Mouse (Mus musculus): ENCODE measurements around the gene Cdc42bpg. TPM values are rescaled to one million over a fixed set of nuclear protein-coding genes. Genes with fewer than 3 reads are reported as not detected.

Cdc42bpg gene
- total and polyA plus RNA-seq, 2 experiments from 2014 or later, result 0.33 to 6.0 TPM

DNA sequence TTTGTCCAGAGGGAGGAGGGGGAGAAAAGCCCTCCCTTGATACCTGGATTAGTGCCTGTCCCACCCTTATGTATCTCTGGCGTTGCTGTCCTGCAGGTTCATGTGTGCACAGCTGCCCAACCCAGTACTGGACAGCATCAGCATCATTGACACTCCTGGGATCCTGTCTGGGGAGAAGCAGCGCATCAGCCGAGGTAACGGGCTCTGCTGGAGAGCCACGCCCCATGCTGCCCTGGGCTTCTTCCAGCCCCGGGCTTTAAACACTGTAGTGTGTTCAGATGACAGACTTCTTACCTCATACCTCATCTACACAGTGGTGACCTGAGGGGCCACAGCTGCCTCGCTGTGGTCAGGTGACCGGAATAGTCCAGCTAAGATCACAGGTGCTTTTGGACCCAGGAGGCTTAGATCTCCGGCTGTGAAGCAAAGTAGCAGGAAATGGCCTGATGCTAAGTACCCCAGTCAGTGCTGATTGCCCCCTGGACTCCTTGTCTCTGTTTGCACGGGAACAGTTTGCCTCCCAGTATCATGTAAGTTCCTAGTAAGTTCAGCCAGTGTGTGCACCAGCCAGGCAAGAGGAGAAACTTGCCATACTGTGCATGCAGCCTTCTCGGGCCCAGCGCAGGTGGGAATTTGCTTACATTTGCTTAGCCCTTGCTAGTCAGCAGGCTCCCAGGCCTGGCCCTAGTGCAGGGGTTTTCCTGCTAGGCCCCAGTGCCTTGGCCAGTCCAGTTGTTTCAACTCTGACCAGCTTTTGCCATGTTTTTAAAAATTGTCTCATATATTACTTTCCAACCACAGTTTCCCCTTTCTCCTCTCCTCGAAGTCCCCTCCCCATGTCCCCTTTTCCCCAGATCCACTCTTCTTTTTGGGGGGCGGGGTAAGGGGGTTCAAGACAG lies 24.9 kb upstream of the Cdc42bpg start:
- H3K9me3 ChIP-seq (ENCODE audit: low read length), result no peaks in the 10 kb centered on the region
- WGBS, result 88% methylated on average over 14 of the region's 14 CpGs
- no peak for ATAC-seq
- peaks cover 22% of the 10 kb centered on the region for H3K36me3 ChIP-seq (ENCODE audit: insufficient read depth, low read length)
- no peak overlapping the region for H3K9ac ChIP-seq (replicated peaks; ENCODE audit: low read length)
- TF ChIP-seq CTCF (IDR thresholded peaks at IDR 0.05; ENCODE audit: low read depth), result no peak
- H3K27me3 ChIP-seq (ENCODE audit: insufficient read depth, low read length), result no peaks in the 10 kb centered on the region
- H3K27ac ChIP-seq, result no peak overlapping the region
- H3K4me2 ChIP-seq (ENCODE audit: low read depth, low read length), result no peak overlapping the region
- peaks cover 26% of the 10 kb centered on the region for H3K4me1 ChIP-seq (ENCODE audit: insufficient read depth, low read length)
- no peak overlapping the region for H3K4me3 ChIP-seq (ENCODE audit: low read length)
- no peak for DNase-seq (ENCODE audit: low spot score)

DNA sequence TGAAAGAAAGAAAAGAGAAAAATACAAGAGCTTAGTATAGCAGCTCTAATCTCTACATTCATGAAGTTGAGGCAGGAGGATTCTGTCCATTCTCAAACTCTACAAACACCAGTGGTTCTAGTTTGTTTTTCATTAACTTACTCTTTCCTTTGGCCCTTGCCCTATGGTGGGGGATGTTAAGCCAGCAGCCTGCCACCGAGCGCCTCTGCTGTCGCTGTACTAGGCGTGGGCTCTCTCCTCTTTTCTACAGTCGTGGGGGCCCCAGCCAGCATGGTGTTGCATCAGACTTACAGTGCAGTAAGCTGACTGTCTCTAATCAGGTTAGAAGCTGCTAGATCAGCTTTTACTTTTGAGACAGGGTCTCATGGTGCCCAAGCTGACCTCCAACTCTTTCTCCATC lies 23.3 kb upstream of the Cdc42bpg start:
- 78% methylated on average over 5 of the region's 5 CpGs for WGBS
- Histone ChIP-seq H3K4me3 (ENCODE audit: low read length) (no peak overlapping the region), H3K27me3 (ENCODE audit: insufficient read depth, low read length) (no peaks in the 10 kb centered on the region), H3K36me3 (ENCODE audit: insufficient read depth, low read length) (peaks cover 22% of the 10 kb centered on the region), H3K4me1 (ENCODE audit: insufficient read depth, low read length) (peaks cover 21% of the 10 kb centered on the region), H3K27ac (no peak overlapping the region), H3K9me3 (ENCODE audit: low read length) (no peaks in the 10 kb centered on the region), H3K9ac (replicated peaks; ENCODE audit: low read length) (no peak overlapping the region), H3K4me2 (ENCODE audit: low read depth, low read length) (no peak overlapping the region)
- ATAC-seq (no peak), DNase-seq (ENCODE audit: low spot score) (no peak)
- TF ChIP-seq CTCF (IDR thresholded peaks at IDR 0.05; ENCODE audit: low read depth), result no peak

DNA sequence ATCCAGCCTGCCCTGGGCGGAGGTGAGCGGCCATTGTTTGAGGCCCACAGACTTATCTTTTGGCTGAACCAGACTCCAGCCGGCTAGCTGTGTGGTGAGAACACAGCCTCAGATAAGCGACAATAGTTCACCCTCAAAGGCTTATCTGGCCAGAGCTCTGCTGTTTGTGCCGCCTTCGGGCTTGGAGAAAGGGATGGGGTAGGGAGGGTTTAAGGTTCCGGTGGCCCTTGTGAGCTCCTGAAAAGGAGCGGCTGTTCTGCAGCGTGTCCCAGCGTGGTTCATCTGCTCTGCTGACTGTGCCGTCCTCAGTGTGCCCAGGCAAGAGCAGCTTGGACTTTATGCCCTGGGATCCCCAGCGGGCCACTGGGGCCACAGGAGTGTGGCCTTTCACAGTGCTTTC lies 21.8 kb upstream of the Cdc42bpg start:
- Histone ChIP-seq H3K9ac (replicated peaks; ENCODE audit: low read length) (no peak overlapping the region), H3K4me3 (ENCODE audit: low read length) (no peak overlapping the region), H3K4me2 (ENCODE audit: low read depth, low read length) (no peak overlapping the region), H3K9me3 (ENCODE audit: low read length) (no peaks in the 10 kb centered on the region), H3K4me1 (ENCODE audit: insufficient read depth, low read length) (peaks cover 6% of the 10 kb centered on the region), H3K27me3 (ENCODE audit: insufficient read depth, low read length) (no peaks in the 10 kb centered on the region), H3K27ac (no peak overlapping the region), H3K36me3 (ENCODE audit: insufficient read depth, low read length) (peaks cover 22% of the 10 kb centered on the region)
- no peak for TF ChIP-seq CTCF (IDR thresholded peaks at IDR 0.05; ENCODE audit: low read depth)
- 90% methylated on average over 12 of the region's 12 CpGs for WGBS
- ATAC-seq (no peak), DNase-seq (ENCODE audit: low spot score) (no peak)

DNA sequence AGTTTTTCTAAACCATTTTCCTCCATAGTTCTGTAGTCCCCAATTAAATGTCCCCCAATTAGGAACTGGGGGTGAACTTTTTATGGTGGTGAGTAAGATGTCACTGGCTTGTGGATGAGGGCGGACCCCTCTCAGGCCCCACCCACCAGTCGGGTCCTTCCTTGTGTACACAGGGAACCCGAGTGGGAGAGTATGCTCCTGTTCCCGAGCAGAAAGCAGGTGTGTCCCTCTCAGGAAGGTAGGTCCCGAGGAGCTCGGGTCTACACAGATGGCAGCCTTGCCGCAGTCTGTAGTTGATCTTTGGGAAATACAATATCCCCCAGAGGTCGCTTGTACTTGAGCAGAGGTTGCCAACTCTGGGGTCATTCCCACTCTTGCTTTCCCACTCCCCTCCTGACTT lies 21.0 kb upstream of the Cdc42bpg start:
- Histone ChIP-seq H3K4me1 (ENCODE audit: insufficient read depth, low read length) (no peaks in the 10 kb centered on the region; the same call in 1 of the 2 replicates), H3K4me3 (ENCODE audit: low read length) (no peak overlapping the region), H3K27me3 (ENCODE audit: insufficient read depth, low read length) (no peaks in the 10 kb centered on the region), H3K27ac (no peak overlapping the region), H3K9me3 (ENCODE audit: low read length) (no peaks in the 10 kb centered on the region), H3K9ac (replicated peaks; ENCODE audit: low read length) (no peak overlapping the region), H3K36me3 (ENCODE audit: insufficient read depth, low read length) (peaks cover 22% of the 10 kb centered on the region), H3K4me2 (ENCODE audit: low read depth, low read length) (no peak overlapping the region)
- TF ChIP-seq CTCF (IDR thresholded peaks at IDR 0.05; ENCODE audit: low read depth), result no peak
- ATAC-seq (no peak), DNase-seq (ENCODE audit: low spot score) (no peak)
- 88% methylated on average over 8 of the region's 8 CpGs for WGBS

DNA sequence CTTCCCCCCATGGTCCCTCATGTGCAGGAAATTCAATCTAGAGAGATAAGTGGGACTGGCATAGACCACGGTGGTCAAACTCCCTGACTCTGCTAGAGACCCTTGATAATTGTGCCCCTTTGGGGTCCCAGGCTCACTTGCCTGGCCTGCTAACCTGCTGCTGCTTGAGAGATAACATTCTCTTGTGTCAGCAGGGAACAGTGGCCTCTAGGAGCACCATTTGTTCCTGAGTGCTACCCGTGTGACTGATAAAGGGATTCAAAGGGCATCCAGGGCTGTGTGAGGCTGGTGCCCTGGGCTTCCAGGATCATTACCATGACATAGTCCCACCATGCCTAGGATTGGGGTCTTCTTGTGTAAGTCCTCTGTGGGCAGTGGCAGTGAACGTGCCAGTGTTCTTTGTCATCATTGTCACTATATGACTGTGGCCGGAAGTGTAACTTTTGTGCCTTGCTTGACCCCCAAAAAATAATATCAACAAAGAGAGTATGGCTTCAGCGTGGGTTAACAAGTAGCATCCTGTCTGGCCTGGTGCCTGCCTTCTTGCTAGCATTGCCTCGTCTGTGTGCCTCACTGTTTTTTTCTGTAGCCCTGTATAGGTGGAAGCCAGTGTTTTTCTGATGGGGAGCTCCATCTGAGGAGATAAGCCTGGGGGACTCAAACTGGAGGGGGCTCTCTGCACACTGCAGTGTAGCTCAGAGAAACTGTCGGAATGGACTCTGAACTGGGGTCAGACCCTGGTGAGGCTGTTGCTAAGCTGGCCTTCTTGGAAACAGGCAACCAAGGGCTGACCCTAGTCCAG lies 20.4 kb upstream of the Cdc42bpg start:
- no peak for ATAC-seq
- H3K27ac ChIP-seq, result no peak overlapping the region
- TF ChIP-seq CTCF (IDR thresholded peaks at IDR 0.05; ENCODE audit: low read depth), result no peak
- no peaks in the 10 kb centered on the region; the same call in 1 of the 2 replicates for H3K4me1 ChIP-seq (ENCODE audit: insufficient read depth, low read length)
- H3K9ac ChIP-seq (replicated peaks; ENCODE audit: low read length), result no peak overlapping the region; the same call in 1 of the 2 replicates
- no peaks in the 10 kb centered on the region for H3K9me3 ChIP-seq (ENCODE audit: low read length)
- H3K4me2 ChIP-seq (ENCODE audit: low read depth, low read length), result no peak overlapping the region
- H3K36me3 ChIP-seq (ENCODE audit: insufficient read depth, low read length), result peaks cover 22% of the 10 kb centered on the region
- H3K27me3 ChIP-seq (ENCODE audit: insufficient read depth, low read length), result no peaks in the 10 kb centered on the region
- 75% methylated on average over 7 of the region's 7 CpGs for WGBS
- no peak for DNase-seq (ENCODE audit: low spot score)
- H3K4me3 ChIP-seq (ENCODE audit: low read length), result no peak overlapping the region

DNA sequence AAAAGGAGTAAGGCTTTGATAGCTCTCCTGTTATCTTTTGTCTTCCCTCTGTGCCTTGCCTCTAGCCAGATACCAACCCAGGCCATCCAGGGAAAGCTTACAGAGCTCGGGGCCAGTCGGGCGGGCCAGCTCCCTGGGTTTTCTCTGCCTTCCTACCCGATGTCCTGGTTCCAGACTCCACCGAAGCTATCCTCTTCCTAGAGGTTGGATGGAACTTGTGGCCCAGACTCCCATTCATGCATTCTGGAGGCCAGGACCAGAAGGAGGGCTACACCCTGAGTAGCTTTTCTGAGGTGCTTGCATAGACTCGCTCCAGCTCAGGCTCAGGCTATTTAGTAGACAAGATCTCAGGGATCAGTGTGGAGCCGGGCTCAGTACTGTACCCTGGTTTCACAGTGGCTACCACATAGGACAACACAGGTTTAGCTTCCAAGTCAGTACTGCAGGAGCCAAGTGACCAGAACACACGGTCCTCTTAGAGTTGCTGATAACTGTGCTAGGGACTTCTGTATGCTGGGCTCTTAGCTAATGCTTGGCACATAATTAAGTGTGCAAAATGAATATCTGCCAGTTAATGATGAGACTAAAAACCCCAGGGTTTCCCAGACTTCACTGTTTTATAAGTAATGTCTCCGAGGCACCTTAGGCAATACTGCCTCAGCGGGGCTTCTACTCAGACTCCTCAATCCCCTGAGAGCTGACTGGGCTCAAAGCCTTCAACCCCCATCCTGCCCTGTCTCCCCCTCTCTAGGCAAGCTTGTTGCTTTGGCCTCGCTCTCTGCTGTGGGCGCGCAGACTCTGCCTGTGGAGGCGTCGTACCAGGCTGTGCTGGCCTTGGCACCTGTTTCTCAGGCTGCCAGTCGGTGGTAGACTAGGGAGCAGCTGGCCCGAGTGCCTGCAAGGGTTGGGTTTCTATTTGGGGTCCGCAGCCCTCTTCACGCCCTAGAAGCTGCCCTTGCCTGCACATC lies 19.5 kb upstream of the Cdc42bpg start:
- H3K4me3 ChIP-seq (ENCODE audit: low read length), result no peak overlapping the region
- H3K9ac ChIP-seq (replicated peaks; ENCODE audit: low read length), result peak overlapping the region; percentile 21; the same call in 1 of the 2 replicates
- 0 out of 2 replicates have a peak, but pooled peaks have one; percentile 28 for ATAC-seq
- H3K4me1 ChIP-seq (ENCODE audit: insufficient read depth, low read length), result no peaks in the 10 kb centered on the region; the same call in 1 of the 2 replicates
- no peak overlapping the region; the same call in none of the 2 replicates for H3K27ac ChIP-seq
- DNase-seq (ENCODE audit: low spot score), result peak; percentile 33
- H3K27me3 ChIP-seq (ENCODE audit: insufficient read depth, low read length), result no peaks in the 10 kb centered on the region
- TF ChIP-seq CTCF (IDR thresholded peaks at IDR 0.05; ENCODE audit: low read depth), result no peak
- H3K4me2 ChIP-seq (ENCODE audit: low read depth, low read length), result no peak overlapping the region
- WGBS, result 73% methylated on average over 19 of the region's 19 CpGs
- no peaks in the 10 kb centered on the region for H3K9me3 ChIP-seq (ENCODE audit: low read length)
- peaks cover 15% of the 10 kb centered on the region for H3K36me3 ChIP-seq (ENCODE audit: insufficient read depth, low read length)

Measured in hindbrain, postnatal 0 days (tissue).